Mouse (Mus musculus) CD4-positive, CD25-positive, alpha-beta regulatory T cell, adult 4 months (primary cell): ENCODE data around the gene Dab1. TPM values are rescaled to one million over a fixed set of nuclear protein-coding genes. Genes with fewer than 3 reads are reported as not detected.

Experiments
- ATAC-seq: one replicate; pipeline ENCODE4 v1.8.0; 2017
- polyA plus RNA-seq, 2 experiments: library from polyadenylated mRNA; unstranded; fragments of 100-300 nt; shearing (Covaris generic); gene quantifications; one replicate each; pipeline ENCODE4 v1.2.1; 2017

The Dab1 gene
- polyA plus RNA-seq, 2 experiments from 2014 or later, result 0.26 TPM; not detected in 1

GRCm38 (mm10) chr4:103839541-103839940 is 220.4 kb downstream of the Dab1 start:
- no peak for ATAC-seq

- ATAC-seq, result no peak
Observed at GRCm38 (mm10) chr4:103841126-103841525, 222.0 kb downstream of the Dab1 start.

DNA sequence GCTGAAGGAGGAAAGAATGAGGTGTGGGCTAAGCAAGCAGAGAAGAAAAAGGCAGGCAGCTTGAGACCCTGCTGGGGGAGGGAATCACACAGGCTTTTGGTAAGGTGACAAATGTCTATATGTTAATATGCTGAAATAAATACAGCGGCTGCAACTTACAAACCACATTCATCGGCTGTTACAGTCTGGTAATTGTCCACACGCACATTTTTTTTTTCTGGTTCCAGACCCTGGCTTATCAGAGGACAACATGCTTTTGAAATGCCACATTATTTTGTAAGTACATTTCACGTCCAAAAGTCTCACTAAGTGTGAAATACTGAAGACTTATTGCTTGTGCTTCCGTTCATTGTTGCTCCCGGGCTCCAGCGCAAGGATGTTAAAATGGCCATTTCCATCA is 225.5 kb downstream of the Dab1 start:
- no peak for ATAC-seq

GRCm38 (mm10) chr4:103857173-103857572 is 238.0 kb downstream of the Dab1 start:
- ATAC-seq, result no peak

- ATAC-seq, result no peak
Observed at GRCm38 (mm10) chr4:103875564-103875963, 256.4 kb downstream of the Dab1 start.

DNA sequence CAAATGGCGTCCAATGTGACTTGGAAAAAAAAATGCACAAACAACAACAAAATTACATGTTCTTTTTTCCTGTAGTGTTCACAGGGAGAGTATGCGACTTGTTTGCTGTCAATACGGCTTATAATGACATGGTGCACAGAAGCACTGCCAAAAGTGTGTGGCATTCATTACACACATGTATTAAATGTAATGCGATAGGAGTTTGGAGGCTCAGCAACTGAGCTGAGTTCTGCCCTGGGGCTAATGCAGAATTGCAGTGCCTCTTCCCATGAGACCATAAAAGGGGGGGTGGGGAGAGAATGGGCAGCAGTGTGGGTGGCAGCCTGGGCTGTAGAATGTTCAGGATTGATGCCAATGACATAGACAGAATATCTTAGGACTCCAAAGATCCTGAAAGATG is 259.7 kb downstream of the Dab1 start:
- ATAC-seq, result no peak

GRCm38 (mm10) chr4:103881641-103882040 is 262.5 kb downstream of the Dab1 start:
- ATAC-seq, result no peak

- ATAC-seq, result no peak
Observed at GRCm38 (mm10) chr4:103888086-103888485, 268.9 kb downstream of the Dab1 start.

DNA sequence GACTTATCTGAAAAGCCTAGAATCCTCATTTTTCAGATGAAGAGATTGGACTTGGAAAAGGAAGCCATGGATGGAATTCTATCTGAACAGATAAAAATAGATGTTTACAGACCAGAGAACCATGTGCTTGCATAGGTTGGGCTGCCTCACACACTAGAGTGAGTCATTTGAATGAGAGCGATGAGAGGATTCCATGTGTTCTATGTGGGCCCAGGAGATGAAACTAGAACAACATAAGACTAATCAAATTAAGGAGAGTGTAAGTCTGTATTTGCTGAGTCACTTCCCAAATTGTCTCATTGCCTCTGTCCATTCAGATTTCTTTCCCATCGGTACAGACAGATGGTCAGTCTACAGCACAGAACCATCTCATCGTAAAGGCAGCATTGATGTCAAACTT is 270.0 kb downstream of the Dab1 start:
- ATAC-seq, result no peak

GRCm38 (mm10) chr4:103896806-103897205 is 277.6 kb downstream of the Dab1 start:
- no peak for ATAC-seq

DNA sequence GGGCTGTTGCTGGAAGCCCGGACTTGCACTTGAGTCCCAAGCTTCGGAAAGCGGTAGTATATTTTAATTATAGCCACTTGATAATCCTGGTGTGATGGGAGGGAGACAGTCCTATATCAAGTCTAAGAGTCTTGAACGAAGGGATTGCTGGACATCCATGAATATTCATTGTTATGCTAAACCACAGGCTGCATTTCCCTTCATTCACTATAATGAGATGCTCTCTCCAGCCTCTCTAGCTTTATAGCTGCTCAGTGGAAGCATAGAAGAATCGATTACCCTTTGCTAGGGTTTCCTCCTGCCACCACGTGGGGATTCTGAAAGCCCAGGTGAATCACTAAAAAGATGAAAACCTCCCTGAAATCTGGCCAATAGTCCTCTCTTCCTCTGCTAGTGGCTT is 278.5 kb downstream of the Dab1 start:
- ATAC-seq, result no peak

DNA sequence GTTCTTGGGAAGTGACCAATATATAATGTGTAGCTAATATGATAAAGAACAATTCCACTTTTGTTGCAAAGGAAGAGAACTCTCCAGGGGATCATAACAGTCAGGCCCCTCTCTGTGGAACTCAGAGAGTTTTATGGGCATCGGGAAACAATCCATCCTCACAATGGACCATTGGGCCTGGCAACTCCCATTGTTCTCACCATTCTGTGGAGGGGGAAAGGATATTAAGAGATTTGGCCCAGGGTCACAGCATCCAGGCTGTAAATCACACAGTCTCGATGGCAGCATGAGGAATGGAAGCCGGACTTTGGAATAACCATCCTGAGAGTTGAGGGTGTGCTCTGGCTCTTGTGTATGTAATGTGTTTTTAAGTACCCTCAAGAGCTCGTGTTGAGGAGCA is 292.3 kb downstream of the Dab1 start:
- no peak for ATAC-seq

DNA sequence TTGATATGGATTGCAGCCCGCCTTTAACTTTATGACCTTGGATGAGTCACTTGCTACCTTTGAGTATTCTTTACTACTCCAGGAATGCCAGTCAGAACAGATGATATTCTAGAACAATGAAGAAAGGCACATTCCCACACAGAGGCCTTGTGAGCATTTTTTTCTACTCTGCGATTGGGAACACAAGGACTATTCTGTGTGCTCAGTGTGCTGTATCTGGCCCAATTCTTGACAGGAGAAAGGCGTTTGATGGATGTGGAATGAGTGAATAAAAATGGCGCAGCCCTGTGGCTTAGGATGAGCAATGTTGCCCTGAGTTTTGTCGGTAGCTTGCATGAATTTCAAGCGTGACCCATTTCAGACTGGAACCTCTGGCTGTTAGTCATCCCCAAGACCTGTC is 292.9 kb downstream of the Dab1 start:
- no peak for ATAC-seq

DNA sequence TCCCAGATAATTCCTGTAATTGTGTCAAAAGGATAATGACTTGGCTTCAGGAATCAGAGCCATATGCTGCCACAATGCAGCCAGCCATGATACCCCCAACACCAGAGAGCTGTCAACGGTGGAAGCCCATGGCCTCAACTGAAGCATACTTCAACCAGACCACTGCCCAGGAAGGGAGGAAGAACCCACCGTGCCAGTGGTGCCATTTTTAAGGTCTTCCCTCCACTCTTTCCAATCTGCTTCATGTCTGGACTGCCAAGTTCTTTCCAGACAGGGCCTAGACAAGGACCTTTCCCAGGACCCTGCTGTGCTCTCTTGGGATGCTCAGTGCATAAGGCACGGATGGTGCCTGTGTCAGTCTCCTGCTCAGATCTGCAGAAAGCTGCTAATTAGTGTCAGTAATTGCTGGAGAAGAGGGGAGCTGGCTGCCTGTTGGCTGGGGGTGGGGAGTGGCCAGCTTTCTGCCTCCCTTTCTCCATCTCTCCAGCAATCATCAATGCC is 303.3 kb downstream of the Dab1 start:
- ATAC-seq, result no peak

DNA sequence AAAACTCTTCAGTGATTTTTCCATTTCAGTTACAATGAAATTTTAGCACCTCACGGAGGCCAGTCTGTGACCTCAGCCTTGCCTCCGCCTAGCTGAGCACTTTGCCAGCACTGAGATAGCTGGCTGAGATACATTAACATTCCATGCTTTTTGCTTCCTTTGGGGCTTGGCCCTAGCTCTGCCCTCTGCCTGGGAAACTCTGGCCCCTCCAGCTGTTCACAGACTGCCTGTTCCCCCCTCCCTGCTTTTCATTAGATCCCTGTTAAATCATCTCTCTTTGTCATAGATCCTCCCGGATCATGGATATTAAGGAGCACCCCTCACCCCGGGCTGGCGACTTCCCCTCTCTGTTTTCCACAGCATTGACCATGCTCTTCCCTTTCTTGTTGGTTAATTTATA is 307.5 kb downstream of the Dab1 start:
- ATAC-seq, result no peak

- no peak for ATAC-seq
Observed at GRCm38 (mm10) chr4:103929631-103930030, 310.5 kb downstream of the Dab1 start.

DNA sequence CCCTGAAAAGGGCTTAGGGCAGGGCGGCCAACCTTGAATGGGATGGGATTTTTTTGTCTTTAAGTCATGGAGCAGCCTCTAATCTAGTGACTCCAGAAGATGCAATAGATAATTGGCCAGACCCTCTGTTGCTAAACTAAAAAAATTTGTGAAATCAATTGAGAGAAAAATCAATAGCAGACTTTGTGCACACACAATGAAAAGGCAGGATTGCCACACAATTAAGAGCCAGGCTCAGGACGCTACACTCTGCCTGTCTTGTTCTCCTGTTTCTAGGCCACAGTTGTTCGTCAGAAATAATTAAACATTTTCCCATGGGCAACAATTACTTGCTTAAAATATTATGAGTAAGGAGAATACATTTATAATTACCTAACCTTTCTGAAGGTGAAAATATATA is 315.2 kb downstream of the Dab1 start:
- no peak for ATAC-seq

- ATAC-seq, result no peak
Observed at GRCm38 (mm10) chr4:103948255-103948654, 329.1 kb downstream of the Dab1 start.

GRCm38 (mm10) chr4:103953652-103954220 is 334.6 kb downstream of the Dab1 start:
- no peak for ATAC-seq

DNA sequence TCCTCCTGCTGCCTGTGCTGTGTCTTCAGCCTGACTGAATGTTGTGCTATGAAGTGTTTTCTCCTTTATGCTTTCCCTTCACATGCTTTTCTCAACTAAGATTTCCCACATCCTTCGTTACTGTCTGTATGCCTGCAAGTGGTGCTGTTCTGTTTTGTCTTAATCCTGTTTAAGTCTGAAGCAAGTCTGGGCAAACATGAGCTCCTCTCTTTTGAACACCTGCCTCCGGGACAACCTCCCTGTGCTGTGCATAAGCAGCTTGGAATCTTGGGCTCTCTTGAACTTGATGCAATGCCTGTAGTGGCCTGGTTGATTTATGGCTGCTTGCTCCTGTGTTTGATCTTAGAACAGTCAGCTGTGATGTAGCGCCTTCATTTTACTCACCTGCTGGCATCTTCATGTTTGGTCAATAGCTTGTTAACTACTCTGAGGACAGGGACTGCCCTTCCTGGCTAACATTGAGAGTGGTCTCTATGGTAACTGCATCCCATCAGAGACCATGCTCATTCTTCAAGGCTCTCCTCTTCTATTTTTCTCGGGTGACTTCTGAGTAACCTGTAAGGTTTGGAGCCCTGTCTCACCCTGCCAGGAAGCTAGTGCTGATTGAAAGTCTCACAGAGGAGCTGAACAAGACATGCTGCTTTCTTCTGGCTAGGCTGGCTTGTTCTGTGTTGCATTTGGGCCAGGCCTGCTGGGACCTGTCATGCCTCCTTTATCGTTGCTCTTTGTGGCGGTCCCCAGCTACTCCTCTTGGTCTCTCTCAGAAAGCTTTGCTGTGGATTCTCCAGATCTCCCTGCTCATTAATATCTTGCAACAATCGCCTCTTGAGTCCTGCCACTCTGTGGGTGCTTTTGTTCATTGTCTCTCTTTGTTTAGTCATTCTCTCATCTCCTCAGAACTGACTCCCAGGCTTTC is 342.2 kb downstream of the Dab1 start:
- ATAC-seq, result no peak

GRCm38 (mm10) chr4:103969906-103970305 is 350.7 kb downstream of the Dab1 start:
- ATAC-seq, result no peak

DNA sequence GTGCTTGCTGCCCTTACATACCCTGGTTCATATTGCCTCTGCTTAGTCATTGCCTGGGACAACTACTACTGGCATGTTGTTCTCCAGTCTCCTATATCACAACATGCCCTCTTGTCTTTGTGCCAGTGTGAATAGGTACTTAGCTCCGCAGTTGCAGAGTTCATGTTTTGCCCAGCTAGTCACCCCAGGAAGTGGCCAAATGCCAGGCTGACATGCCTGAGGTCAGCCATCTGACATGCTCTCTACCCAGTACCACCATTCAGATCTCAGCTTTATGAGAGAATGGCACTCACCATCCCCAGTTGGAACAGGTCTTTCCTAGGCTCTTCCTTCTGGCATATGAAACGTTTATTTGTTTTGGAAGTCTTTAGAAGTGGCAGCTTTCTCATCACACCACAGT is 355.4 kb downstream of the Dab1 start:
- ATAC-seq, result no peak

- ATAC-seq, result no peak
Observed at GRCm38 (mm10) chr4:103974946-103975345, 355.8 kb downstream of the Dab1 start.

GRCm38 (mm10) chr4:103993884-103994283 is 374.7 kb downstream of the Dab1 start:
- no peak for ATAC-seq
